Mouse (Mus musculus) midbrain, embryonic 13.5 days (tissue): ENCODE measurements around the gene Vipr1. TPM values are rescaled to one million over a fixed set of nuclear protein-coding genes. Genes with fewer than 3 reads are reported as not detected.
"Not testable (repeated sequence)": the region's sequence is repeated elsewhere in the genome, so short reads cannot be mapped to it uniquely, and the experiment has no call there.

Experiments
- ATAC-seq: fragments of 200-750 bp; cut with Nextera tagmentation; 2 replicates; pipeline ENCODE4 v1.8.0; 2017; ENCODE audit warnings: mild to moderate bottlenecking, moderate TSS enrichment, moderate library complexity
- H3K27ac ChIP-seq: fragments of 300-500 bp; sonication (generic); 2 replicates; pipeline ENCODE4 v1.5.1; 2015; ENCODE audit warnings: inconsistent platforms, mild to moderate bottlenecking, moderate library complexity
- H3K27me3 ChIP-seq: fragments of 300-500 bp; sonication (generic); 2 replicates; pipeline ENCODE4 v1.6.1; 2015; ENCODE audit warnings: mild to moderate bottlenecking, inconsistent platforms
- H3K36me3 ChIP-seq: fragments of 300-500 bp; sonication (generic); 2 replicates; pipeline ENCODE4 v1.6.1; 2015; ENCODE audit warnings: mild to moderate bottlenecking, inconsistent platforms
- H3K4me1 ChIP-seq: fragments of 300-500 bp; sonication (generic); replicated peaks from 2 replicates; pipeline ENCODE4 v1.6.1; 2015; ENCODE audit warnings: inconsistent platforms
- H3K4me2 ChIP-seq: fragments of 300-500 bp; sonication (generic); replicated peaks from 2 replicates; pipeline ENCODE4 v1.6.1; 2015; ENCODE audit warnings: moderate library complexity, mild to moderate bottlenecking, inconsistent platforms
- H3K4me3 ChIP-seq: fragments of 300-500 bp; sonication (generic); replicated peaks from 2 replicates; pipeline ENCODE4 v1.5.1; 2015; ENCODE audit warnings: mild to moderate bottlenecking, inconsistent platforms
- H3K9ac ChIP-seq: fragments of 300-500 bp; sonication (generic); replicated peaks from 2 replicates; pipeline ENCODE4 v1.6.1; 2015; ENCODE audit warnings: mild to moderate bottlenecking, inconsistent platforms
- H3K9me3 ChIP-seq: fragments of 300-500 bp; sonication (generic); 2 replicates; pipeline ENCODE4 v1.6.1; 2016; ENCODE audit warnings: mild to moderate bottlenecking, inconsistent platforms
- WGBS: fragments of 180-500 bp; shearing (Covaris S2); methylation state at CpG from one replicate; pipeline ENCODE4 v1.1.7; 2015; 5-methylcytosine and 5-hydroxymethylcytosine counted together
- polyA plus RNA-seq: library from polyadenylated mRNA; unstranded; fragments of >200 nt; fragmentation: Nextera tagmentation; extraction: Ambion mirVana; gene quantifications from 2 replicates; pipeline ENCODE4 v1.2.1, GENCODE M21; 2015

Vipr1 gene
- 0.43 and 0.48 TPM in 2 replicates for polyA plus RNA-seq

- peaks cover 20% of the 10 kb centered on the region for H3K4me1 ChIP-seq
- peak; percentile 92 for ATAC-seq
- under 1% methylated on average over 79 of the region's 79 CpGs for WGBS
- H3K27ac ChIP-seq = no peak within 1 kb of the TSS
- H3K4me3 ChIP-seq = peak within 1 kb of the TSS; percentile 52
- no peaks in the 10 kb centered on the region for H3K9me3 ChIP-seq
- H3K36me3 ChIP-seq = no peaks in the 10 kb centered on the region
- H3K4me2 ChIP-seq = peak within 1 kb of the TSS; percentile 87
- peak within 1 kb of the TSS; percentile 63 for H3K9ac ChIP-seq
- H3K27me3 ChIP-seq = peaks cover 74% of the 10 kb centered on the region
Measured at GRCm38 (mm10) chr9:121642401-121643181, at the start of gene Vipr1. Vipr1 (plus strand) TSS chr9:121642716.

GRCm38 (mm10) chr9:121592948-121593550, 49.5 kb upstream of the Vipr1 start:
- 79% methylated on average over 13 of the region's 13 CpGs for WGBS
- H3K4me3 ChIP-seq = no peak overlapping the region
- H3K9me3 ChIP-seq = peaks cover 8% of the 10 kb centered on the region; the same call in 1 of the 2 replicates
- no peaks in the 10 kb centered on the region for H3K4me1 ChIP-seq
- no peaks in the 10 kb centered on the region for H3K36me3 ChIP-seq
- no peak for ATAC-seq
- no peak overlapping the region for H3K9ac ChIP-seq
- no peaks in the 10 kb centered on the region for H3K27me3 ChIP-seq
- H3K27ac ChIP-seq = no peak overlapping the region
- no peak overlapping the region for H3K4me2 ChIP-seq

GRCm38 (mm10) chr9:121593768-121594167, 48.7 kb upstream of the Vipr1 start:
- not testable (repeated sequence) for H3K27ac ChIP-seq, H3K9ac ChIP-seq, H3K27me3 ChIP-seq, H3K36me3 ChIP-seq, H3K9me3 ChIP-seq, H3K4me1 ChIP-seq, H3K4me3 ChIP-seq, ATAC-seq, H3K4me2 ChIP-seq
- WGBS = 83% methylated on average over 3 of the region's 3 CpGs

- H3K4me3 ChIP-seq = no peak overlapping the region
- no peak for ATAC-seq
- no peak overlapping the region for H3K27ac ChIP-seq
- H3K27me3 ChIP-seq = no peaks in the 10 kb centered on the region
- no peaks in the 10 kb centered on the region for H3K36me3 ChIP-seq
- WGBS = 65% methylated on average over 4 of the region's 4 CpGs
- H3K4me2 ChIP-seq = no peak overlapping the region
- H3K9me3 ChIP-seq = no peaks in the 10 kb centered on the region
- no peak overlapping the region for H3K9ac ChIP-seq
- H3K4me1 ChIP-seq = no peaks in the 10 kb centered on the region
Measured at GRCm38 (mm10) chr9:121594771-121595170, 47.7 kb upstream of the Vipr1 start.

- Histone ChIP-seq H3K9me3 (no peaks in the 10 kb centered on the region), H3K4me2 (no peak overlapping the region), H3K4me3 (no peak overlapping the region), H3K4me1 (no peaks in the 10 kb centered on the region), H3K27ac (no peak overlapping the region), H3K36me3 (no peaks in the 10 kb centered on the region), H3K27me3 (no peaks in the 10 kb centered on the region), H3K9ac (no peak overlapping the region)
- ATAC-seq = no peak
- WGBS = 92% methylated on average over 2 of the region's 2 CpGs
Measured at GRCm38 (mm10) chr9:121598106-121598505, 44.4 kb upstream of the Vipr1 start.

GRCm38 (mm10) chr9:121599551-121599950, 43.0 kb upstream of the Vipr1 start:
- H3K9ac ChIP-seq = no peak overlapping the region
- no peak overlapping the region for H3K4me2 ChIP-seq
- H3K9me3 ChIP-seq = no peaks in the 10 kb centered on the region
- 82% methylated on average over 6 of the region's 6 CpGs for WGBS
- H3K27ac ChIP-seq = no peak overlapping the region
- no peaks in the 10 kb centered on the region for H3K27me3 ChIP-seq
- H3K4me3 ChIP-seq = no peak overlapping the region
- H3K36me3 ChIP-seq = no peaks in the 10 kb centered on the region
- no peak for ATAC-seq
- no peaks in the 10 kb centered on the region for H3K4me1 ChIP-seq

- 58% methylated on average over 13 of the region's 13 CpGs for WGBS
- H3K36me3 ChIP-seq = no peaks in the 10 kb centered on the region
- no peak overlapping the region for H3K9ac ChIP-seq
- H3K4me3 ChIP-seq = no peak overlapping the region
- no peak overlapping the region for H3K4me2 ChIP-seq
- ATAC-seq = no peak
- no peaks in the 10 kb centered on the region for H3K9me3 ChIP-seq
- H3K4me1 ChIP-seq = no peaks in the 10 kb centered on the region
- H3K27me3 ChIP-seq = no peaks in the 10 kb centered on the region
- H3K27ac ChIP-seq = no peak overlapping the region
Measured at GRCm38 (mm10) chr9:121600201-121600860, 42.2 kb upstream of the Vipr1 start.

- H3K4me2 ChIP-seq = no peak overlapping the region
- no peak for ATAC-seq
- H3K4me1 ChIP-seq = no peaks in the 10 kb centered on the region
- H3K9ac ChIP-seq = no peak overlapping the region
- no peaks in the 10 kb centered on the region for H3K27me3 ChIP-seq
- H3K4me3 ChIP-seq = no peak overlapping the region
- 43% methylated on average over 6 of the region's 6 CpGs for WGBS
- H3K27ac ChIP-seq = no peak overlapping the region
- no peaks in the 10 kb centered on the region for H3K36me3 ChIP-seq
- H3K9me3 ChIP-seq = no peaks in the 10 kb centered on the region
Measured at GRCm38 (mm10) chr9:121600861-121601427, 41.6 kb upstream of the Vipr1 start.

GRCm38 (mm10) chr9:121602381-121602780, 40.1 kb upstream of the Vipr1 start:
- no peak for ATAC-seq
- Histone ChIP-seq H3K27ac (no peak overlapping the region), H3K9ac (no peak overlapping the region), H3K9me3 (no peaks in the 10 kb centered on the region), H3K4me3 (no peak overlapping the region), H3K36me3 (no peaks in the 10 kb centered on the region), H3K4me1 (no peaks in the 10 kb centered on the region), H3K4me2 (no peak overlapping the region), H3K27me3 (no peaks in the 10 kb centered on the region)
- 82% methylated on average over 2 of the region's 2 CpGs for WGBS

- peak; percentile 81 for ATAC-seq
- no peak overlapping the region for H3K4me2 ChIP-seq
Measured at GRCm38 (mm10) chr9:121605414-121606278, 36.9 kb upstream of the Vipr1 start.

GRCm38 (mm10) chr9:121606498-121607096, 35.9 kb upstream of the Vipr1 start:
- Histone ChIP-seq H3K9me3 (no peaks in the 10 kb centered on the region), H3K27me3 (no peaks in the 10 kb centered on the region), H3K9ac (no peak overlapping the region), H3K4me3 (no peak overlapping the region), H3K4me1 (no peaks in the 10 kb centered on the region), H3K4me2 (no peak overlapping the region), H3K36me3 (no peaks in the 10 kb centered on the region), H3K27ac (no peak overlapping the region)
- ATAC-seq = peak; percentile 66
- WGBS = 50% methylated on average over 1 of the region's 1 CpGs

More at GRCm38 (mm10) chr9:121605414-121606278, 36.9 kb upstream of the Vipr1 start:
- Histone ChIP-seq H3K27ac (no peak overlapping the region), H3K36me3 (no peaks in the 10 kb centered on the region), H3K9ac (no peak overlapping the region), H3K9me3 (no peaks in the 10 kb centered on the region), H3K27me3 (no peaks in the 10 kb centered on the region), H3K4me1 (no peaks in the 10 kb centered on the region), H3K4me3 (no peak overlapping the region)
- 54% methylated on average over 12 of the region's 12 CpGs for WGBS
